In genomic region chr2:163658941-163659340, GRCm38 (mm10) we compare ENCODE assay signal across 8 mouse cellular contexts. TPM values are rescaled to one million over a fixed set of nuclear protein-coding genes. Genes with fewer than 3 reads are reported as not detected.
A peak's percentile ranks its signal among the peaks of the same experiment; 100 is the strongest.
DNase-seq lines count a peak whose midpoint lies in the region; ATAC-seq and TF ChIP-seq lines count a peak whose summit lies in the region.

No protein-coding gene starts in this region.

- intact Hi-C loops in gastrocnemius, adult 2 months (cut with DNase I), result loop anchor here (1.0 to 10.0 kb wide), 3 partner anchors 14 to 126 kb away; partner anchors contain the start of gene Serinc3

- no peak for ATAC-seq in forebrain, embryonic 16.5 days
- no peak for ATAC-seq in kidney, embryonic 14.5 days (ENCODE audit: low FRiP score, low TSS enrichment)
- ATAC-seq in megakaryocyte-erythroid progenitor cell, adult 5-6 weeks (replicated peaks; ENCODE audit: low FRiP score, low TSS enrichment, poor library complexity, severe bottlenecking), result 0 out of 2 replicates have a peak, but pooled peaks have one; percentile 24

- peak; percentile 37 for DNase-seq in gastrocnemius, adult 2 months
- DNase-seq in gastrocnemius, postnatal 10 days, result no peak
- DNase-seq in ZHBTc4 (ENCODE audit: low read depth, low spot score), result peak; percentile 26
- DNase-seq in yolk sac, embryonic 10.5 days (ENCODE audit: low spot score), result no peak
- no peak for DNase-seq in layer of hippocampus, adult 8-10 months (ENCODE audit: low spot score in 2 of 2)

- H3K4me1 ChIP-seq in forebrain, embryonic 16.5 days (replicated peaks; ENCODE audit: control insufficient read depth, insufficient read depth, low read length), result peaks cover 8% of the 10 kb centered on the region
- H3K4me1 ChIP-seq in kidney, embryonic 14.5 days (ENCODE audit: control insufficient read depth, insufficient read depth, low read length), result peaks cover 20% of the 10 kb centered on the region

- under 1% methylated on average over 8 of the region's 8 CpGs for WGBS in forebrain, embryonic 16.5 days
- WGBS in kidney, embryonic 14.5 days, result under 1% methylated on average over 8 of the region's 8 CpGs

- no peak for TF ChIP-seq CTCF in gastrocnemius, adult 2 months (IDR thresholded peaks at IDR 0.05)

- peak overlapping the region; percentile 95 for H3K27ac ChIP-seq in gastrocnemius, adult 2 months
- no peak overlapping the region for H3K27ac ChIP-seq in forebrain, embryonic 16.5 days (ENCODE audit: low read length)
- H3K27ac ChIP-seq in kidney, embryonic 14.5 days (ENCODE audit: low read depth, low read length), result peak overlapping the region; percentile 39; the same call in 1 of the 2 replicates

- H3K4me3 ChIP-seq in gastrocnemius, adult 2 months, result peak overlapping the region; percentile 88
- peak overlapping the region; percentile 91 for H3K4me3 ChIP-seq in forebrain, embryonic 16.5 days (replicated peaks; ENCODE audit: low read length)
- H3K4me3 ChIP-seq in kidney, embryonic 14.5 days (ENCODE audit: low read length), result peak overlapping the region; percentile 71

- H3K4me2 ChIP-seq in forebrain, embryonic 16.5 days (ENCODE audit: low read length), result peak overlapping the region; percentile 79
- peak overlapping the region; percentile 41 for H3K4me2 ChIP-seq in kidney, embryonic 14.5 days (replicated peaks; ENCODE audit: low read depth, low read length)

- peak overlapping the region; percentile 89 for H3K9ac ChIP-seq in forebrain, embryonic 16.5 days (replicated peaks; ENCODE audit: low read depth, low read length)
- H3K9ac ChIP-seq in kidney, embryonic 14.5 days (ENCODE audit: low read depth, low read length), result peak overlapping the region; percentile 87

- no peaks in the 10 kb centered on the region for H3K9me3 ChIP-seq in forebrain, embryonic 16.5 days (ENCODE audit: control insufficient read depth, low read length)
- H3K9me3 ChIP-seq in kidney, embryonic 14.5 days (ENCODE audit: control insufficient read depth, low read length), result no peaks in the 10 kb centered on the region

- no peaks in the 10 kb centered on the region for H3K36me3 ChIP-seq in forebrain, embryonic 16.5 days (ENCODE audit: control insufficient read depth, insufficient read depth)
- H3K36me3 ChIP-seq in kidney, embryonic 14.5 days (ENCODE audit: control insufficient read depth, insufficient read depth, low read length), result no peaks in the 10 kb centered on the region

- H3K27me3 ChIP-seq in forebrain, embryonic 16.5 days (replicated peaks; ENCODE audit: control insufficient read depth, insufficient read depth, low read length), result no peaks in the 10 kb centered on the region
- H3K27me3 ChIP-seq in kidney, embryonic 14.5 days (ENCODE audit: control insufficient read depth, insufficient read depth, low read length), result no peaks in the 10 kb centered on the region

RNA-seq across cellular contexts. Expression of gene Pkig, which starts 0.8 kb away (rescaled TPM):
- 100 to 1,000 TPM in 1 of 2 experiments, 10 to 100 TPM in 1; 93.9 to 125 TPM for total RNA-seq in gastrocnemius, adult 2 months (2021)
- 100 to 1,000 TPM; 123 to 129 TPM for total RNA-seq in gastrocnemius, postnatal 10 days (2021)
- 153 and 159 TPM in 2 replicates for polyA plus RNA-seq in forebrain, embryonic 16.5 days (2015; fragmentation: Nextera tagmentation; extraction: Ambion mirVana)
- polyA plus RNA-seq in kidney, embryonic 14.5 days (2014; fragmentation: Nextera tagmentation; extraction: Ambion mirVana), result 187 and 203 TPM in 2 replicates
- total RNA-seq in megakaryocyte-erythroid progenitor cell, adult 5-6 weeks (2014; fragmentation: Nextera tagmentation), result 92.1 and 105 TPM in 2 replicates
- 38.2 and 70.3 TPM in 2 replicates for total RNA-seq in megakaryocyte-erythroid progenitor cell, adult 5-6 weeks (2017)
- total RNA-seq in layer of hippocampus, adult 8-10 months (2022), result 10 to 100 TPM; 67.0 to 98.4 (median 83.6) TPM

RNA-seq across cellular contexts. Expression of gene Serinc3, which starts 14.0 kb away (rescaled TPM):
- 100 to 1,000 TPM; 118 to 147 TPM for total RNA-seq in gastrocnemius, adult 2 months (2021)
- 100 to 1,000 TPM; 141 to 145 TPM for total RNA-seq in gastrocnemius, postnatal 10 days (2021)
- 31.4 and 34.3 TPM in 2 replicates for polyA plus RNA-seq in forebrain, embryonic 16.5 days (2015; fragmentation: Nextera tagmentation; extraction: Ambion mirVana)
- polyA plus RNA-seq in kidney, embryonic 14.5 days (2014; fragmentation: Nextera tagmentation; extraction: Ambion mirVana), result 35.4 and 43.0 TPM in 2 replicates
- 438 and 460 TPM in 2 replicates for total RNA-seq in megakaryocyte-erythroid progenitor cell, adult 5-6 weeks (2014; fragmentation: Nextera tagmentation)
- 469 and 531 TPM in 2 replicates for total RNA-seq in megakaryocyte-erythroid progenitor cell, adult 5-6 weeks (2017)
- total RNA-seq in layer of hippocampus, adult 8-10 months (2022), result 100 to 1,000 TPM; 201 to 242 (median 213) TPM

RNA-seq across cellular contexts. Expression of gene Ttpal, which starts 56.8 kb away (rescaled TPM):
- 1 to 10 TPM; 3.4 to 5.3 TPM for total RNA-seq in gastrocnemius, adult 2 months (2021)
- total RNA-seq in gastrocnemius, postnatal 10 days (2021), result 10 to 100 TPM in 1 of 2 experiments, 1 to 10 TPM in 1; 7.6 to 13.8 TPM
- polyA plus RNA-seq in forebrain, embryonic 16.5 days (2015; fragmentation: Nextera tagmentation; extraction: Ambion mirVana), result 44.1 and 46.4 TPM in 2 replicates
- polyA plus RNA-seq in kidney, embryonic 14.5 days (2014; fragmentation: Nextera tagmentation; extraction: Ambion mirVana), result 16.0 and 40.3 TPM in 2 replicates
- 15.6 and 27.3 TPM in 2 replicates for total RNA-seq in megakaryocyte-erythroid progenitor cell, adult 5-6 weeks (2014; fragmentation: Nextera tagmentation)
- 9.0 and 10.9 TPM in 2 replicates for total RNA-seq in megakaryocyte-erythroid progenitor cell, adult 5-6 weeks (2017)
- 10 to 100 TPM; 48.2 to 50.3 (median 49.2) TPM for total RNA-seq in layer of hippocampus, adult 8-10 months (2022)

Comparison
In these comparisons a context has a peak if more than half of its experiments do, and no peak if none do; other contexts are left out.
1. DNase-seq: peak in gastrocnemius, adult 2 months (single experiment) and ZHBTc4 (single experiment); none in gastrocnemius, postnatal 10 days (single experiment), yolk sac, embryonic 10.5 days (single experiment) and layer of hippocampus, adult 8-10 months (0 of 2).
2. Peak in every context shown above with its lines, with median percentiles within 50 percentile points of each other: H3K4me3 ChIP-seq.